Mouse (Mus musculus) cerebellum, adult 2 months (tissue): ENCODE measurements around the gene Zfp367. TPM values are rescaled to one million over a fixed set of nuclear protein-coding genes. Genes with fewer than 3 reads are reported as not detected.

ENCODE experiments used
- DNase-seq, 2 experiments: peaks; one replicate each; pipeline ENCODE4 v3.0.0; 2021
- H3K27ac ChIP-seq: fragments of 200-500 bp; 2 replicates; pipeline ENCODE4 v1.5.1; 2012; ENCODE audit warnings: low read length, control low read depth, inconsistent platforms; ENCODE audit not compliant: insufficient read depth
- H3K27me3 ChIP-seq: fragments of 200-500 bp; 2 replicates; pipeline ENCODE4 v1.6.1; 2012; ENCODE audit warnings: inconsistent platforms, mild to moderate bottlenecking, low read length, moderate library complexity; ENCODE audit not compliant: control insufficient read depth, insufficient read depth
- H3K4me1 ChIP-seq: fragments of 200-500 bp; 2 replicates; pipeline ENCODE4 v1.6.1; 2011; ENCODE audit warnings: low read length; ENCODE audit not compliant: control insufficient read depth, insufficient read depth
- H3K4me3 ChIP-seq: fragments of 200-500 bp; replicated peaks from 2 replicates; pipeline ENCODE3; 2011; ENCODE audit warnings: mild to moderate bottlenecking, low read depth, low read length, control low read depth; ENCODE audit not compliant: insufficient read depth
- CTCF ChIP-seq: fragments of 200-500 bp; IDR thresholded peaks from 2 replicates; pipeline ENCODE4 v1.5.1; 2011; ENCODE audit warnings: low read depth, mild to moderate bottlenecking, control low read depth, low read length, moderate library complexity, borderline replicate concordance; ENCODE audit not compliant: insufficient read depth
- POLR2A ChIP-seq: fragments of 200-500 bp; IDR thresholded peaks from 2 replicates; pipeline ENCODE4 v1.6.1; 2011; ENCODE audit warnings: low read length, control low read depth, borderline replicate concordance; ENCODE audit not compliant: insufficient read depth
- WGBS: fragments of 180-500 bp; shearing (Covaris S2); methylation state at CpG from one replicate; pipeline ENCODE4 v1.1.7; 2018; 5-methylcytosine and 5-hydroxymethylcytosine counted together
- polyA plus RNA-seq: library from polyadenylated mRNA; depleted of rRNA; stranded (reverse); fragments of >200 nt; gene quantifications from 2 replicates; pipeline ENCODE4 v1.2.3, GENCODE M21; 2012

Zfp367 gene
- polyA plus RNA-seq, 1 experiment, result 29.9 TPM

DNA sequence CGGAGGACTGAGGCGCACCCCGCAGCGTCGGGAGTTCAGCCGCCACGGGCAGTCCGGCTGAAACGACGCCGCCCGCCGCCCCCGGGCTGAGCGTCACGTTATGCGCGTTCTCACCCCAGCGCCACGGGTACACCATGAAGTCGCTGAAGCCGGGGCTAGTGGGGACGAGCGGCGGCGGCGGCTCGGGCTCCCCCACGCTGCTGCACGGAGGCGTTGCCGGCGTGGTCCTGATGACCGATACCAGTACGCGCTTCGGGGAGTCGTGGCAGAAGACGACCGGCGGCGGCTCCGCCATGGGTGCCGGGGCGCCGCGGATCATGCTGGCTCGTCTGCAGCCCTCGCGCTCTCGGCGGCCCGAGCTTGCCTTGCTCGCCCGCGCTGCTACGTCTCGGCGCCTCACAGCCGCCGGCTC, 325 bp downstream of the Zfp367 start:
- H3K4me3 ChIP-seq, result peak overlapping the region; percentile 71
- DNase-seq, result no peak
- no peak overlapping the region for H3K27ac ChIP-seq
- H3K4me1 ChIP-seq, result no peaks in the 10 kb centered on the region; the same call in 1 of the 2 replicates
- under 1% methylated on average over 61 of the region's 61 CpGs for WGBS
- H3K27me3 ChIP-seq, result no peaks in the 10 kb centered on the region
- TF ChIP-seq CTCF (no peak), POLR2A (no peak)

DNA sequence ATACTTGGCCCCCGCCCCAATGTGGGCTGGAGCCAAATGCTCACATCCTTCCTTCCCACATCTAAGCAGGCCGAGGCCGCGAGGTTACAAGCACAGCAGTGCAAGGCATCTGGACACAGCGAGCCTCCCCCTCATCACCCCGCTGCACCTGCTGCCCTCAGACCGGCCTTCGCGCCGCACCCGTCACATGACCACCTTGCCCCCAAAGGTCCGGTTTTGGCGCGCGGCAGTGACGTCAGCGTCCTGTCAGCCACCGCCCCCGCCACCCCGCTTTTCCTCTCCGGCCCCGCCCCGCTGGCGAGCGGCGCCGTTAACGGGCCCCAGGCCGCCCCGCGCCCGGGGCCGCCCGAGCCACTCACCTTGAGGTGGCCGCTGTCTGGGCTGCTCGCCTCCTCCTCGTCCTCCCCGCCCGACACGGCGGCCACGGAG, 747 bp downstream of the Zfp367 start:
- Histone ChIP-seq H3K4me1 (no peaks in the 10 kb centered on the region; the same call in 1 of the 2 replicates), H3K27me3 (no peaks in the 10 kb centered on the region), H3K27ac (no peak overlapping the region), H3K4me3 (peak overlapping the region; percentile 71)
- TF ChIP-seq POLR2A (peak; percentile 88), CTCF (no peak)
- under 1% methylated on average over 42 of the region's 42 CpGs for WGBS
- DNase-seq, result peak; percentile 89 to 90

GRCm38 (mm10) chr13:64150121-64150520, 2.9 kb downstream of the Zfp367 start:
- H3K27me3 ChIP-seq, result no peaks in the 10 kb centered on the region
- H3K27ac ChIP-seq, result no peak overlapping the region
- H3K4me1 ChIP-seq, result no peaks in the 10 kb centered on the region; the same call in 1 of the 2 replicates
- TF ChIP-seq POLR2A, result no peak
- no peak for TF ChIP-seq CTCF
- WGBS, result 66% methylated on average over 5 of the region's 5 CpGs
- H3K4me3 ChIP-seq, result no peak overlapping the region
- DNase-seq, result no peak

DNA sequence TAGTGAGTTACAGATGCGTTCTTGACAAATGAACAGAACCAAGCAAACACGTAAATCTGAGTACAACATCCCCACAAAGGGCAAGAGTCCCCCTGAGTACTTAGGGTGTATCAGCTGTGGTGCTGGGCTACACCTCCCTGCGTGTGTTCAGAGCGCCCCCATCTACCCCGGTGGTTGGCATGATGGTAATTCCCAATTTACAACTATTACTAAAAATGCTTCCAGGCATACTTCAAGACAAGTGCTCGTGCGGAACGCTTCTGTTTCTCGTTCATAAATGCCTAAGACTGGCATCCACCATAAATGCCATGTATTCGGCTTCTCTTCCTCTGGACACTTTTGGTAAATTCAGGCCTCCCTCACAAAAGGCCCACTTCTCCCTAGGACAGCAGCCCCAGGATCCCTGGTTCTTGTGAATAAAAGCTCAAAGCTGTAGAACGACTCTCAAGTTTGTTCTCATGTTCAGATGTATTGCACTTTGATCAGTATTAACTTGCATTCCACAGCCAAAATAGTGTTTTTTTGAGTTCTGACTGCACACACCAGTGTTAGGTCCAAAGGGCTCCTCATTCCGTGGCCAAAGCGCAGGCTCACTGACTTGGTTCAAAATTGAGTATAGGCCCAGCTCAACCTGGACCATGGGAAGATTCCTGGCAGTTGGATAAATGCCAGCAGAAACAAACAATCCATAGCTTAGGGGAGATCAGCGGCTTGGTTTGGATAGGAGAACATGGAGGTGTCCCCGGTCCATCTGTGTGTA, 23.2 kb downstream of the Zfp367 start:
- TF ChIP-seq CTCF (peak; percentile 22; the same call in 1 of the 2 replicates), POLR2A (no peak)
- 51% methylated on average over 15 of the region's 15 CpGs for WGBS
- no peaks in the 10 kb centered on the region for H3K27me3 ChIP-seq
- H3K27ac ChIP-seq, result no peak overlapping the region
- H3K4me3 ChIP-seq, result peak overlapping the region; percentile 40
- no peaks in the 10 kb centered on the region for H3K4me1 ChIP-seq
- DNase-seq, result peak; percentile 25 to 26

DNA sequence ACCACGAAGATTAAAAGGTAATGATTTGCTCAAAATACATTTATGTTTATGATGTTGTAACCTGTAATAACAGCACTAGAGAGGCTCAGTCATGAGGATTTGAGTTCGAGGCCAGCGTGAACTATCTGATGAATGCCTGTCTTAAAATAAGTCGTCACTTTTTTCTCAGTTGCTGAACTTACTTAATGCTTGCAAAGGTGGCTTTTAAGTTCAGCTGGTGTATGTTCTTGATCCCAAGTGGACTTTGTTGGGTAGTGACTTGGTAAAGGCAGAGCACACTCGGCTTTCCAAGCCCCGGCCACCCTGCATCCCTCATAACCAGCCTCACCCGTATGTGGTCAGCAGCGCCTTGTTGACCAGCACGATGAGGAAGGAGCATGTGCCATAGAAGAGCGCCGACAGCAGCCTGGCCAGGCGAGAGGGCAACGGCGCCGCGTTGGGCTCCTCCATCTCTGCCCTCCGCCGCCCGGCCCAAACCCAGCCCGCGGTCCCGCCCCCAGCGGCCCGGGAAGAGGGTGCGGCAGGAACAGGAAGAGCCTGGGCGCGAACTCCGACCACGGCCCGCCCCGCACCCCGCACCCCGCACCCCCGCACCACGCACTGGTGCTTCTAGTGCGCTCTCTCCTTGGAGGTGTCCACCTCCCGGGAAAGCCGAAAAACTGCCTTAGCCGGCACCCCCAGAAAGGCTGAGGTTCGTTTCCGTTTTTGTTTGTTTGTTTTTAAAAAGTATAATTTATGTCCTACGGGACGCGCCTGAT, 24.0 kb downstream of the Zfp367 start, which contains the start of gene Slc35d2:
Slc35d2 (minus strand) TSS at position 511 of the 758 bp plus-strand sequence.
- Histone ChIP-seq H3K27ac (no peak within 1 kb of the TSS), H3K4me3 (peak within 1 kb of the TSS; percentile 40), H3K27me3 (no peaks in the 10 kb centered on the region), H3K4me1 (no peaks in the 10 kb centered on the region)
- no peak for TF ChIP-seq POLR2A
- TF ChIP-seq CTCF, result no peak
- WGBS, result 10% methylated on average over 44 of the region's 44 CpGs
- DNase-seq, result peak; percentile 13 to 28

- DNase-seq, result no peak
- 62% methylated on average over 4 of the region's 4 CpGs for whole genome bisulfite sequencing
- no peaks in the 10 kb centered on the region for H3K4me1 ChIP-seq
- no peaks in the 10 kb centered on the region; the same call in 1 of the 2 replicates for H3K27me3 ChIP-seq
- H3K4me3 ChIP-seq, result no peak overlapping the region
- H3K27ac ChIP-seq, result no peak overlapping the region
- TF ChIP-seq POLR2A (no peak), CTCF (no peak)
Observed at GRCm38 (mm10) chr13:64126316-64126715, 26.7 kb downstream of the Zfp367 start.

- H3K27me3 ChIP-seq, result no peaks in the 10 kb centered on the region; the same call in 1 of the 2 replicates
- TF ChIP-seq POLR2A (no peak), CTCF (no peak)
- no peaks in the 10 kb centered on the region for H3K4me1 ChIP-seq
- H3K4me3 ChIP-seq, result no peak overlapping the region
- H3K27ac ChIP-seq, result no peak overlapping the region
- WGBS, result 94% methylated on average over 6 of the region's 6 CpGs
- no peak for DNase-seq
Observed at GRCm38 (mm10) chr13:64124886-64125285, 28.1 kb downstream of the Zfp367 start.
